ENCODE assay signal across 8 mouse cellular contexts in genomic region chr1:190168115-190168514, GRCm38 (mm10). TPM values are rescaled to one million over a fixed set of nuclear protein-coding genes. Genes with fewer than 3 reads are reported as not detected.
DNase-seq lines count a peak whose midpoint lies in the region; ATAC-seq and TF ChIP-seq lines count a peak whose summit lies in the region.

No protein-coding gene starts in this region.

- H3K4me3 ChIP-seq in neural tube, embryonic 11.5 days (ENCODE audit: low read depth, low read length) = peak overlapping the region; percentile 59
- peak overlapping the region; percentile 69; the same call in 1 of the 2 replicates for H3K4me3 ChIP-seq in intestine, postnatal 0 days (ENCODE audit: low read depth, low read length)
- H3K4me3 ChIP-seq in neural tube, embryonic 15.5 days (replicated peaks) = peak overlapping the region; percentile 69

- peaks cover 19% of the 10 kb centered on the region for H3K4me1 ChIP-seq in neural tube, embryonic 11.5 days (ENCODE audit: control insufficient read depth, insufficient read depth, low read length)
- no peaks in the 10 kb centered on the region; the same call in 1 of the 2 replicates for H3K4me1 ChIP-seq in intestine, postnatal 0 days (replicated peaks; ENCODE audit: control insufficient read depth, insufficient read depth, low read length)
- peaks cover 46% of the 10 kb centered on the region for H3K4me1 ChIP-seq in neural tube, embryonic 15.5 days

- 0% methylated on average over 4 of the region's 4 CpGs for WGBS in neural tube, embryonic 11.5 days
- 13% methylated on average over 4 of the region's 4 CpGs for WGBS in intestine, postnatal 0 days
- 1% methylated on average over 4 of the region's 4 CpGs for WGBS in neural tube, embryonic 15.5 days

- H3K4me2 ChIP-seq in neural tube, embryonic 11.5 days (ENCODE audit: low read depth) = peak overlapping the region; percentile 83
- H3K4me2 ChIP-seq in intestine, postnatal 0 days (replicated peaks; ENCODE audit: low read depth) = no peak overlapping the region
- H3K4me2 ChIP-seq in neural tube, embryonic 15.5 days = peak overlapping the region; percentile 96

- peak overlapping the region; percentile 76; the same call in 1 of the 2 replicates for H3K27ac ChIP-seq in neural tube, embryonic 11.5 days (ENCODE audit: low read depth, low read length)
- no peak overlapping the region for H3K27ac ChIP-seq in intestine, postnatal 0 days (ENCODE audit: low read depth, low read length)
- peak overlapping the region; percentile 91; the same call in 1 of the 2 replicates for H3K27ac ChIP-seq in neural tube, embryonic 15.5 days (replicated peaks)

- no peak for ATAC-seq in cerebellum, adult (ENCODE audit: insufficient number of reproducible peaks, low FRiP score, low TSS enrichment)
- ATAC-seq in neural tube, embryonic 11.5 days (ENCODE audit: insufficient read depth, low FRiP score, low TSS enrichment) = no peak
- ATAC-seq in intestine, postnatal 0 days = no peak
- ATAC-seq in neural tube, embryonic 15.5 days (ENCODE audit: low FRiP score) = no peak

- H3K36me3 ChIP-seq in neural tube, embryonic 11.5 days (ENCODE audit: control insufficient read depth, insufficient read depth, low read length) = no peaks in the 10 kb centered on the region
- no peaks in the 10 kb centered on the region for H3K36me3 ChIP-seq in intestine, postnatal 0 days (ENCODE audit: control insufficient read depth, insufficient read depth)
- H3K36me3 ChIP-seq in neural tube, embryonic 15.5 days = no peaks in the 10 kb centered on the region

- H3K27me3 ChIP-seq in neural tube, embryonic 11.5 days (ENCODE audit: control insufficient read depth, insufficient read depth, low read length) = peaks cover 14% of the 10 kb centered on the region
- peaks cover 46% of the 10 kb centered on the region for H3K27me3 ChIP-seq in intestine, postnatal 0 days (replicated peaks; ENCODE audit: control insufficient read depth, insufficient read depth, low read length)
- H3K27me3 ChIP-seq in neural tube, embryonic 15.5 days (replicated peaks) = peaks cover 13% of the 10 kb centered on the region

- DNase-seq in cerebellum, adult 9-11 months = peak; percentile 49
- no peak for DNase-seq in neural tube, embryonic 11.5 days (ENCODE audit: low spot score)
- no peak for DNase-seq in neural tube, embryonic 10.5 days (ENCODE audit: extremely low spot score, low spot score)
- DNase-seq in thymus, postnatal 25 days = no peak
- DNase-seq in ovary, adult 18-20 months (ENCODE audit: low spot score) = no peak

- TF ChIP-seq CTCF in intestine, postnatal 0 days (IDR thresholded peaks at IDR 0.05; ENCODE audit: low read depth) = no peak

- H3K9me3 ChIP-seq in neural tube, embryonic 11.5 days (ENCODE audit: control insufficient read depth, low read length) = no peaks in the 10 kb centered on the region
- H3K9me3 ChIP-seq in intestine, postnatal 0 days (ENCODE audit: control insufficient read depth) = no peaks in the 10 kb centered on the region
- H3K9me3 ChIP-seq in neural tube, embryonic 15.5 days (replicated peaks) = no peaks in the 10 kb centered on the region

- H3K9ac ChIP-seq in neural tube, embryonic 11.5 days (ENCODE audit: low read length) = peak overlapping the region; percentile 81
- H3K9ac ChIP-seq in intestine, postnatal 0 days (ENCODE audit: low read depth, low read length) = no peak overlapping the region
- H3K9ac ChIP-seq in neural tube, embryonic 15.5 days (replicated peaks) = peak overlapping the region; percentile 60

RNA-seq across cellular contexts. Expression of gene Prox1, which starts 2.4 kb away (rescaled TPM):
- 11.6 and 13.9 TPM in 2 replicates for polyA plus RNA-seq in neural tube, embryonic 11.5 days (2014; fragmentation: Nextera tagmentation; extraction: Ambion mirVana)
- 1.4 and 1.5 TPM in 2 replicates for polyA plus RNA-seq in intestine, postnatal 0 days (2015; fragmentation: Nextera tagmentation; extraction: Ambion mirVana)
- 9.1 and 9.7 TPM in 2 replicates for polyA plus RNA-seq in neural tube, embryonic 15.5 days (2015; fragmentation: Nextera tagmentation; extraction: Ambion mirVana)
